1 mouse cellular context compared by ENCODE assay signal in genomic region chr15:83562626-83563270, GRCm38 (mm10).
TF ChIP-seq lines count a peak whose summit lies in the region.

No protein-coding gene starts in this region.

TF ChIP-seq in myocyte, 11 proteins besides CTCF, POLR2A, EP300 and RAD21 (continued from another document):
- no peak for TF ChIP-seq MAX (IDR thresholded peaks at IDR 0.05; ENCODE audit: low read depth)
TF ChIP-seq in myocyte: peak in this region for 0.
